Mouse (Mus musculus): Measurements from ENCODE around the gene Atf3. TPM values are rescaled to one million over a fixed set of nuclear protein-coding genes. Genes with fewer than 3 reads are reported as not detected.

Gene Atf3
- 225 to 427 TPM (median 242 TPM) in 3 replicates for total RNA-seq (2017)

- ATAC-seq (replicated peaks; ENCODE audit: insufficient number of reproducible peaks, low FRiP score, low TSS enrichment, poor library complexity, severe bottlenecking): no peak
These were observed at the start of gene Atf3 for GRCm38 (mm10) chr1:191217939-191218338. TSS of gene Atf3 (minus strand) at chr1:191218039.

GRCm38 (mm10) chr1:191267162-191267561 is 49.3 kb upstream of the Atf3 start:
- no peak for ATAC-seq (replicated peaks; ENCODE audit: insufficient number of reproducible peaks, low FRiP score, low TSS enrichment, poor library complexity, severe bottlenecking)

GRCm38 (mm10) chr1:191263471-191263870 is 45.6 kb upstream of the Atf3 start:
- no peak for ATAC-seq (replicated peaks; ENCODE audit: insufficient number of reproducible peaks, low FRiP score, low TSS enrichment, poor library complexity, severe bottlenecking)

GRCm38 (mm10) chr1:191261861-191262260 is 44.0 kb upstream of the Atf3 start:
- no peak for ATAC-seq (replicated peaks; ENCODE audit: insufficient number of reproducible peaks, low FRiP score, low TSS enrichment, poor library complexity, severe bottlenecking)

DNA sequence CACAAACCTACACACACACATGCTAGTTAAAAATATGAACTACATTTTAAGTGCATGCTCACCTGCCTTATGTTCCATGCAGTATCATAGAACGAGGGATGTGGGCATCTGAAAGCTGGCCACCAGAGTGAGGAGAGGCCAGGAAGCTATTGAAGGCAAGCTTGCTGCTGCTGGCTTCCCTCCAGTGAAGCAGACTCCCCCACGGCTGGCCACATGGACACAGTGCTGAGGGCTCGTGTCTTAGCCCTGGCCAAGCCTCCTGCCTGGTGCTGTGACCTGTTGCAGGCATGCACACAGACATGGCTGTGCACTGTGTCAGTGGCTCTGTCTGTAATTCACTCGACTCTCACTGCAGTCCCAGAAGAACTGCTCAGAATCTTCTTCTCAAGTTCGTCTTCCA is 41.8 kb upstream of the Atf3 start:
- ATAC-seq (replicated peaks; ENCODE audit: insufficient number of reproducible peaks, low FRiP score, low TSS enrichment, poor library complexity, severe bottlenecking): no peak

GRCm38 (mm10) chr1:191259121-191259520 is 41.3 kb upstream of the Atf3 start:
- ATAC-seq (replicated peaks; ENCODE audit: insufficient number of reproducible peaks, low FRiP score, low TSS enrichment, poor library complexity, severe bottlenecking): peak; percentile 43

- no peak for ATAC-seq (replicated peaks; ENCODE audit: insufficient number of reproducible peaks, low FRiP score, low TSS enrichment, poor library complexity, severe bottlenecking)
These were observed 40.7 kb upstream of the Atf3 start for GRCm38 (mm10) chr1:191258521-191258920.

- no peak for ATAC-seq (replicated peaks; ENCODE audit: insufficient number of reproducible peaks, low FRiP score, low TSS enrichment, poor library complexity, severe bottlenecking)
These were observed 40.1 kb upstream of the Atf3 start for GRCm38 (mm10) chr1:191257981-191258380.

DNA sequence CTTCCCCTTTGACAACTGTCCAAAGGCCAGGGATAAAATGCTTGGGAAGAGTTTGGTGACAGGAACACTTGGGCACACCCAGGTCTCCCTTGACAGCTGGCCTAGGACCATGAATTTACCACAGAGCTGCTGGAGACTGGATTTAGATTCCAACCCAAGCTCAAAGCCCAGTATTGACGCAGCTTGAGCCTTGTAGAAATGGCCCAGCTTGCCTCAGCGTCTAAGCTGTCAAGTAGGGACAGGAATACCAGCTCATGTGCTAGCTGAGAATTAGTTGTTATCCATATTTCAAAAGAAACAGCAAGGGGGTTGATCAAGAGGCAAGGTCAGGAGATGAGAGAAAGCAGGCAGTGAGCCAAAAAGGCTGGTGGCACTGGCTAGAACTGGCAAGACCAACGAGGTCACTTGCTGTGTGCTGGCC is 39.5 kb upstream of the Atf3 start:
- no peak for ATAC-seq (replicated peaks; ENCODE audit: insufficient number of reproducible peaks, low FRiP score, low TSS enrichment, poor library complexity, severe bottlenecking)

- ATAC-seq (replicated peaks; ENCODE audit: insufficient number of reproducible peaks, low FRiP score, low TSS enrichment, poor library complexity, severe bottlenecking): no peak
These were observed 38.9 kb upstream of the Atf3 start for GRCm38 (mm10) chr1:191256566-191257350.

GRCm38 (mm10) chr1:191256134-191256533 is 38.3 kb upstream of the Atf3 start:
- no peak for ATAC-seq (replicated peaks; ENCODE audit: insufficient number of reproducible peaks, low FRiP score, low TSS enrichment, poor library complexity, severe bottlenecking)

GRCm38 (mm10) chr1:191254448-191254847 is 36.6 kb upstream of the Atf3 start:
- no peak for ATAC-seq (replicated peaks; ENCODE audit: insufficient number of reproducible peaks, low FRiP score, low TSS enrichment, poor library complexity, severe bottlenecking)

- ATAC-seq (replicated peaks; ENCODE audit: insufficient number of reproducible peaks, low FRiP score, low TSS enrichment, poor library complexity, severe bottlenecking): 0 out of 2 replicates have a peak, but pooled peaks have one; percentile 20
These were observed 35.8 kb upstream of the Atf3 start for GRCm38 (mm10) chr1:191253636-191254035.

DNA sequence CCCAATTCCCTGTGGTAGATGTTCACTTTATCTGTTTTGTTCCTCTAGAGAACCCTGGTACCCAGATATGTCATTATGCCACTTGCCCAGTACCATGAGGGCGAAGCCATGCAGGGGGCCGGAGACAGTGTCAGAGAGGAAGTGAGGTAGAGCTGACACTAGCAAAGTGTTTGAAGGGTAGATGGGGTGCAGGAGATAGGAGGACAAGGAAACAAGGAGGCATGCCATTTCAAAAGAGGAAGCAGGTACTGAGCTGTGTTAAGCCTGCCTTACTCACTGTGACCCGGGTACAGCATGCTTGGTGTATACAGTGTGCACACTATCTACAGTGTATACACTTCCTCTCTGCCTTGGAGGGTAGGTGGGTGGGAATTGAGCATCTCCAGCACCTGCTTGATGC is 32.1 kb upstream of the Atf3 start:
- ATAC-seq (replicated peaks; ENCODE audit: insufficient number of reproducible peaks, low FRiP score, low TSS enrichment, poor library complexity, severe bottlenecking): peak; percentile 89

- peak; percentile 64 for ATAC-seq (replicated peaks; ENCODE audit: insufficient number of reproducible peaks, low FRiP score, low TSS enrichment, poor library complexity, severe bottlenecking)
These were observed 30.6 kb upstream of the Atf3 start for GRCm38 (mm10) chr1:191248423-191248822.

DNA sequence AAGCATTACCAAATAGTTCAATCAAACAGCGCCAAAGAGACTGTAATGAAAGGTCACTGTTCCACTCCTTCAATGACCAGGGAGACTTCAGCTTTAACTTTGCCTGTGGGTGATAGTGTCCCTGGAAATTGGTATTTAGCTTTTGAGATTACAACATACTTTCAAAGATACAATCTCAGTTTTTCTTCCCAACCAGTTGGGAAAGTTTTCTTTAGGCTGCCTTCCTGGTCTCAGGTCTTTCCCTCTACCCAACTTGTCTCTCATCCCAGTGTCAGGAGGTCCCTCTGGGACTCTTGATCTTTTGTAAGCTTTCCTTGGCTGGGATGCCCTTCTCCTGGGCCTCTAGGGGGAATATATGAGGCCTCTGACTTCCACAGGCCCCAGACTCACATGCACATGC is 29.7 kb upstream of the Atf3 start:
- no peak for ATAC-seq (replicated peaks; ENCODE audit: insufficient number of reproducible peaks, low FRiP score, low TSS enrichment, poor library complexity, severe bottlenecking)

DNA sequence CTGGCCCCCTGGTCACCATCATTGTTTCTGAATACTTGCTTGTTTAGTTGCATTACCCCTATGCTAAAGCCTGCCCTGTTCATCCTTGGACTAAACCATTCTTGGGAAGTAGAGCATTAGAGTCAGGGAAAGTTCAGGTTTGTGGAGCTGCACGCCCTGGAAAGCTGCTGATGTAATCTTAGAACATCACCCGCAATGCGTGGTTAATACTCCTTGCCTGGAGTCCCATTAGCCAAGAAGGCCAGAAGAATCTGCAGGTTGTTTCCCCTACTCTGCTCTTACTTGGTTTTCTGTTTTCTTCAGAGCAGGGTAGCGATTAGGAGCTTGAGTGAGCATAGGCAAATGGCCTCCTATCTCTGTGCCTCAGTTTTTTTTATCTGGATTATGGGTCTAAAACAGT is 26.0 kb upstream of the Atf3 start:
- ATAC-seq (replicated peaks; ENCODE audit: insufficient number of reproducible peaks, low FRiP score, low TSS enrichment, poor library complexity, severe bottlenecking): no peak

GRCm38 (mm10) chr1:191242065-191242698 is 24.3 kb upstream of the Atf3 start:
- no peak for ATAC-seq (replicated peaks; ENCODE audit: insufficient number of reproducible peaks, low FRiP score, low TSS enrichment, poor library complexity, severe bottlenecking)

- ATAC-seq (replicated peaks; ENCODE audit: insufficient number of reproducible peaks, low FRiP score, low TSS enrichment, poor library complexity, severe bottlenecking): 0 out of 2 replicates have a peak, but pooled peaks have one; percentile 16
These were observed 23.7 kb upstream of the Atf3 start for GRCm38 (mm10) chr1:191241574-191241973.

- ATAC-seq (replicated peaks; ENCODE audit: insufficient number of reproducible peaks, low FRiP score, low TSS enrichment, poor library complexity, severe bottlenecking): no peak
These were observed 21.8 kb upstream of the Atf3 start for GRCm38 (mm10) chr1:191239602-191240001.

Measured in monocyte, adult 5-6 weeks (primary cell).